ENCODE assay signal across 8 mouse cellular contexts in genomic region chr6:115761995-115762756, GRCm38 (mm10). TPM values are rescaled to one million over a fixed set of nuclear protein-coding genes. Genes with fewer than 3 reads are reported as not detected.
DNase-seq lines count a peak whose midpoint lies in the region; ATAC-seq and TF ChIP-seq lines count a peak whose summit lies in the region.

TSS of gene Tmem40 (minus strand) at chr6:115762410.

- peak within 1 kb of the TSS; percentile 7 for H3K4me2 ChIP-seq in intestine, embryonic 14.5 days (ENCODE audit: low read length)
- peak within 1 kb of the TSS; percentile 10; the same call in 1 of the 2 replicates for H3K4me2 ChIP-seq in midbrain, embryonic 13.5 days (replicated peaks)

- TF ChIP-seq CTCF in lung, adult 2 months (IDR thresholded peaks at IDR 0.05; ENCODE audit: insufficient read depth, low read length), result no peak
- no peak for TF ChIP-seq CTCF in bone marrow macrophage, adult 2 months (IDR thresholded peaks at IDR 0.05; ENCODE audit: low read depth, low read length)

- no peaks in the 10 kb centered on the region for H3K9me3 ChIP-seq in intestine, embryonic 14.5 days (ENCODE audit: control insufficient read depth, low read length)
- H3K9me3 ChIP-seq in midbrain, embryonic 13.5 days, result no peaks in the 10 kb centered on the region

- intact Hi-C loops in gastrocnemius, postnatal 14 days (cut with DNase I; ENCODE audit: low total_unique reads), result no loop called here

- WGBS in lung, adult 2 months, result 5% methylated on average over 9 of the region's 9 CpGs
- WGBS in intestine, embryonic 14.5 days, result 5% methylated on average over 9 of the region's 9 CpGs
- 1% methylated on average over 9 of the region's 9 CpGs for WGBS in midbrain, embryonic 13.5 days

- peak within 1 kb of the TSS; percentile 36 for H3K27ac ChIP-seq in bone marrow macrophage, adult 2 months (ENCODE audit: insufficient read depth, low read depth, low read length)
- H3K27ac ChIP-seq in intestine, embryonic 14.5 days (ENCODE audit: low read depth), result peak within 1 kb of the TSS; percentile 90; the same call in 1 of the 2 replicates
- H3K27ac ChIP-seq in midbrain, embryonic 13.5 days, result peak within 1 kb of the TSS; percentile 35

- no peaks in the 10 kb centered on the region for H3K36me3 ChIP-seq in intestine, embryonic 14.5 days (ENCODE audit: control insufficient read depth, insufficient read depth, low read length)
- H3K36me3 ChIP-seq in midbrain, embryonic 13.5 days, result no peaks in the 10 kb centered on the region

- H3K9ac ChIP-seq in intestine, embryonic 14.5 days (ENCODE audit: low read length), result no peak within 1 kb of the TSS
- no peak within 1 kb of the TSS for H3K9ac ChIP-seq in midbrain, embryonic 13.5 days (replicated peaks)

- 0 out of 2 replicates have a peak, but pooled peaks have one; percentile 25 for ATAC-seq in intestine, embryonic 14.5 days (replicated peaks; ENCODE audit: low FRiP score, low TSS enrichment, low read depth)
- ATAC-seq in midbrain, embryonic 13.5 days, result no peak

- TF ChIP-seq POLR2A in lung, adult 2 months (IDR thresholded peaks at IDR 0.05; ENCODE audit: borderline replicate concordance, extremely low read depth, low read depth, low read length), result no peak
- no peak for TF ChIP-seq POLR2A in bone marrow macrophage, adult 2 months (IDR thresholded peaks at IDR 0.05; ENCODE audit: borderline replicate concordance, low read depth, low read length)

- no peak within 1 kb of the TSS for H3K4me3 ChIP-seq in lung, adult 2 months (replicated peaks; ENCODE audit: extremely low read depth, low read depth, low read length)
- H3K4me3 ChIP-seq in bone marrow macrophage, adult 2 months (ENCODE audit: insufficient read depth, low read length), result peak within 1 kb of the TSS; percentile 17
- no peak within 1 kb of the TSS for H3K4me3 ChIP-seq in intestine, embryonic 14.5 days (ENCODE audit: low read depth, low read length)
- H3K4me3 ChIP-seq in midbrain, embryonic 13.5 days (replicated peaks), result no peak within 1 kb of the TSS

- peaks cover 6% of the 10 kb centered on the region for H3K4me1 ChIP-seq in lung, adult 2 months (ENCODE audit: control insufficient read depth, insufficient read depth, low read length)
- peaks cover 54% of the 10 kb centered on the region for H3K4me1 ChIP-seq in bone marrow macrophage, adult 2 months (ENCODE audit: control insufficient read depth, insufficient read depth, low read length)
- peaks cover 20% of the 10 kb centered on the region for H3K4me1 ChIP-seq in intestine, embryonic 14.5 days (replicated peaks; ENCODE audit: control insufficient read depth, insufficient read depth, low read length)
- H3K4me1 ChIP-seq in midbrain, embryonic 13.5 days (replicated peaks), result peaks cover 13% of the 10 kb centered on the region

- no peak for DNase-seq in lung, adult 2 months
- no peak for DNase-seq in lung, postnatal 14 days
- peak; percentile 62 for DNase-seq in intestine, embryonic 14.5 days (ENCODE audit: low spot score)
- no peak for DNase-seq in gastrocnemius, postnatal 14 days
- DNase-seq in adrenal gland, adult 2 months, result no peak
- DNase-seq in cerebellum, postnatal 36 days, result no peak

- H3K27me3 ChIP-seq in intestine, embryonic 14.5 days (replicated peaks; ENCODE audit: control insufficient read depth, insufficient read depth, low read length), result no peaks in the 10 kb centered on the region
- no peaks in the 10 kb centered on the region for H3K27me3 ChIP-seq in midbrain, embryonic 13.5 days

RNA-seq across cellular contexts. Expression of gene Tmem40, which starts in this region (rescaled TPM):
- 2.2 and 21.5 TPM in 2 replicates for polyA plus RNA-seq in lung, adult 2 months (2012; rRNA removed)
- not detected in 2 replicates for polyA plus RNA-seq in bone marrow macrophage, adult 2 months (2012; ENCODE audit: insufficient read depth, insufficient read length, missing spikeins)
- 0.48 and 0.51 TPM in 2 replicates for polyA plus RNA-seq in intestine, embryonic 14.5 days (2014; fragmentation: Nextera tagmentation; extraction: Ambion mirVana)
- polyA plus RNA-seq in midbrain, embryonic 13.5 days (2015; fragmentation: Nextera tagmentation; extraction: Ambion mirVana), result 0.79 and 1.1 TPM in 2 replicates
- total RNA-seq in gastrocnemius, postnatal 14 days (2021), result under 1 TPM; 0.33 to 0.80 TPM
- total RNA-seq in adrenal gland, adult 2 months (2021), result under 1 TPM in 1 of 2 experiments, not detected in 1; 0.35 TPM
- not detected in 2 replicates for polyA plus RNA-seq in adrenal gland, adult 2 months (2012; rRNA removed)

Comparison
In these comparisons a context has a peak if more than half of its experiments do, and no peak if none do; other contexts are left out.
1. Peak in DNase-seq, ATAC-seq, H3K27ac ChIP-seq and H3K4me2 ChIP-seq in intestine, embryonic 14.5 days; RNA of the gene not detected or under 1 TPM.
2. H3K27ac ChIP-seq: peak in every context shown above with its lines; median percentile 90 in intestine, embryonic 14.5 days; 36 in bone marrow macrophage, adult 2 months; 35 in midbrain, embryonic 13.5 days.